Mouse (Mus musculus) megakaryocyte progenitor cell, adult 5-6 weeks (primary cell): ENCODE measurements around the gene Foxp4. TPM values are rescaled to one million over a fixed set of nuclear protein-coding genes. Genes with fewer than 3 reads are reported as not detected.

Experiments used
- ATAC-seq: replicated peaks from 2 replicates; pipeline ENCODE4 v1.8.0; 2016; ENCODE audit warnings: mild to moderate bottlenecking, moderate TSS enrichment, inconsistent platforms; ENCODE audit not compliant: poor library complexity
- total RNA-seq, 2 experiments: library from RNA; stranded (forward) in 1 of 2; stranded (reverse) in 1 of 2; fragments of 157-497, 149-512 nt in 1 of 2; fragments of 200-1000 nt in 1 of 2; gene quantifications; 2 replicates each; pipeline versions ENCODE4 v1.2.3 to v1.2.4; 2015 to 2017

The Foxp4 gene
- total RNA-seq, 2 experiments from 2014 or later = 3.2 to 21.3 TPM

- ATAC-seq = no peak
These were observed 106.3 kb downstream of the Foxp4 start for GRCm38 (mm10) chr17:47818038-47818725.

Other genes starting within 250 kb of the Foxp4 start
- 194 and 226 TPM in 2 replicates for gene Tomm6, start 236.3 kb downstream of the Foxp4 start, total RNA-seq (2015)
- 49.9 and 72.6 TPM in 2 replicates for gene Tomm6, start 236.3 kb downstream of the Foxp4 start, total RNA-seq (2017)
- gene Frs3, start 235.6 kb downstream of the Foxp4 start, total RNA-seq (2015) = 0.22 and 0.72 TPM in 2 replicates
- gene Frs3, start 235.6 kb downstream of the Foxp4 start, total RNA-seq (2017) = 0.12 and 0.61 TPM in 2 replicates
- gene Gm21981, start 230.2 kb downstream of the Foxp4 start, total RNA-seq (2015) = 0.54 TPM in 1 of 2 replicates, not detected in the other
- gene Gm21981, start 230.2 kb downstream of the Foxp4 start, total RNA-seq (2017) = not detected in 2 replicates
- 0.15 and 0.64 TPM in 2 replicates for gene Prickle4, start 229.9 kb downstream of the Foxp4 start, total RNA-seq (2015)
- gene Prickle4, start 229.9 kb downstream of the Foxp4 start, total RNA-seq (2017) = 0.33 and 1.4 TPM in 2 replicates
- not detected in 2 replicates for gene Pgc, start 197.8 kb downstream of the Foxp4 start, total RNA-seq (2015)
- gene Pgc, start 197.8 kb downstream of the Foxp4 start, total RNA-seq (2017) = not detected in 2 replicates
- 6.5 and 7.5 TPM in 2 replicates for gene Tfeb, start 187.6 kb downstream of the Foxp4 start, total RNA-seq (2015)
- 7.5 and 10.9 TPM in 2 replicates for gene Tfeb, start 187.6 kb downstream of the Foxp4 start, total RNA-seq (2017)
- 2.9 and 4.1 TPM in 2 replicates for gene Mdfi, start 90.0 kb downstream of the Foxp4 start, total RNA-seq (2015)
- gene Mdfi, start 90.0 kb downstream of the Foxp4 start, total RNA-seq (2017) = 1.5 and 3.8 TPM in 2 replicates
- not detected in 2 replicates for gene 1700122O11Rik, start 113.6 kb upstream of the Foxp4 start, total RNA-seq (2015)
- gene 1700122O11Rik, start 113.6 kb upstream of the Foxp4 start, total RNA-seq (2017) = not detected in 2 replicates
- not detected in 2 replicates for gene 1700067P10Rik, start 164.7 kb upstream of the Foxp4 start, total RNA-seq (2015)
- not detected in 2 replicates for gene 1700067P10Rik, start 164.7 kb upstream of the Foxp4 start, total RNA-seq (2017)
- 0.62 and 1.1 TPM in 2 replicates for gene 9830107B12Rik, start 221.6 kb upstream of the Foxp4 start, total RNA-seq (2015)
- gene 9830107B12Rik, start 221.6 kb upstream of the Foxp4 start, total RNA-seq (2017) = 2.3 and 2.4 TPM in 2 replicates
- gene A530064D06Rik, start 242.6 kb upstream of the Foxp4 start, total RNA-seq (2015) = 1.0 and 2.3 TPM in 2 replicates
- 2.8 and 3.9 TPM in 2 replicates for gene A530064D06Rik, start 242.6 kb upstream of the Foxp4 start, total RNA-seq (2017)